Mouse (Mus musculus) embryonic facial prominence, embryonic 15.5 days (tissue): ENCODE measurements around the gene Rc3h1. TPM values are rescaled to one million over a fixed set of nuclear protein-coding genes. Genes with fewer than 3 reads are reported as not detected.

Experiments
- ATAC-seq: fragments of 200-750 bp; cut with Nextera tagmentation; 2 replicates; pipeline ENCODE4 v1.8.0; 2017; ENCODE audit warnings: low read depth, moderate TSS enrichment; ENCODE audit not compliant: insufficient number of reproducible peaks, low FRiP score, low TSS enrichment
- H3K27ac ChIP-seq: fragments of 300-500 bp; sonication (generic); replicated peaks from 2 replicates; pipeline ENCODE4 v1.5.1; 2015; ENCODE audit warnings: mild to moderate bottlenecking, inconsistent platforms
- H3K27me3 ChIP-seq: fragments of 300-500 bp; sonication (generic); 2 replicates; pipeline ENCODE4 v1.6.1; 2015; ENCODE audit warnings: inconsistent platforms
- H3K36me3 ChIP-seq: fragments of 300-500 bp; sonication (generic); 2 replicates; pipeline ENCODE4 v1.6.1; 2015; ENCODE audit warnings: mild to moderate bottlenecking, inconsistent platforms
- H3K4me1 ChIP-seq: fragments of 300-500 bp; sonication (generic); 2 replicates; pipeline ENCODE4 v1.6.1; 2015; ENCODE audit warnings: inconsistent platforms
- H3K4me2 ChIP-seq: fragments of 300-500 bp; sonication (generic); replicated peaks from 2 replicates; pipeline ENCODE4 v1.6.1; 2015; ENCODE audit warnings: mild to moderate bottlenecking, inconsistent platforms
- H3K4me3 ChIP-seq: fragments of 300-500 bp; sonication (generic); replicated peaks from 2 replicates; pipeline ENCODE4 v1.5.1; 2015; ENCODE audit warnings: mild to moderate bottlenecking, inconsistent platforms
- H3K9ac ChIP-seq: fragments of 300-500 bp; sonication (generic); 2 replicates; pipeline ENCODE4 v1.6.1; 2015; ENCODE audit warnings: inconsistent platforms
- H3K9me3 ChIP-seq: fragments of 300-500 bp; sonication (generic); replicated peaks from 2 replicates; pipeline ENCODE4 v1.6.1; 2016; ENCODE audit warnings: inconsistent platforms
- WGBS: fragments of 180-500 bp; shearing (Covaris S2); methylation state at CpG from one replicate; pipeline ENCODE4 v1.1.7; 2015; 5-methylcytosine and 5-hydroxymethylcytosine counted together
- polyA plus RNA-seq: library from polyadenylated mRNA; unstranded; fragments of >200 nt; fragmentation: Nextera tagmentation; extraction: Ambion mirVana; gene quantifications from 2 replicates; pipeline ENCODE4 v1.2.1, GENCODE M21; 2015

Rc3h1 gene
- polyA plus RNA-seq, 1 experiment from 2014 or later = 7.4 TPM

- Histone ChIP-seq H3K27me3 (no peaks in the 10 kb centered on the region), H3K9ac (no peak overlapping the region), H3K36me3 (no peaks in the 10 kb centered on the region), H3K4me3 (no peak overlapping the region), H3K27ac (no peak overlapping the region), H3K4me2 (no peak overlapping the region), H3K9me3 (no peaks in the 10 kb centered on the region), H3K4me1 (no peaks in the 10 kb centered on the region)
- no peak for ATAC-seq
- WGBS = 88% methylated on average over 15 of the region's 15 CpGs
Measured at GRCm38 (mm10) chr1:160989395-160989794, 83.2 kb downstream of the Rc3h1 start.

- no peaks in the 10 kb centered on the region for H3K36me3 ChIP-seq
- no peaks in the 10 kb centered on the region for H3K4me1 ChIP-seq
- H3K9ac ChIP-seq = no peak overlapping the region
- no peak overlapping the region for H3K4me3 ChIP-seq
- no peak for ATAC-seq
- no peak overlapping the region for H3K27ac ChIP-seq
- 79% methylated on average over 6 of the region's 6 CpGs for WGBS
- H3K4me2 ChIP-seq = no peak overlapping the region
- H3K9me3 ChIP-seq = no peaks in the 10 kb centered on the region
- no peaks in the 10 kb centered on the region for H3K27me3 ChIP-seq
Measured at GRCm38 (mm10) chr1:160993851-160994250, 87.6 kb downstream of the Rc3h1 start.

GRCm38 (mm10) chr1:161004942-161005341, 98.7 kb downstream of the Rc3h1 start:
- no peak overlapping the region for H3K9ac ChIP-seq
- no peak overlapping the region for H3K4me3 ChIP-seq
- H3K4me2 ChIP-seq = no peak overlapping the region
- H3K9me3 ChIP-seq = no peaks in the 10 kb centered on the region
- H3K27me3 ChIP-seq = no peaks in the 10 kb centered on the region
- peaks cover 7% of the 10 kb centered on the region; the same call in 1 of the 2 replicates for H3K36me3 ChIP-seq
- no peak overlapping the region for H3K27ac ChIP-seq
- peaks cover 15% of the 10 kb centered on the region; the same call in 1 of the 2 replicates for H3K4me1 ChIP-seq
- ATAC-seq = no peak
- WGBS = 81% methylated on average over 4 of the region's 4 CpGs

- no peak for ATAC-seq
- Histone ChIP-seq H3K4me2 (no peak overlapping the region), H3K36me3 (peaks cover 7% of the 10 kb centered on the region; the same call in 1 of the 2 replicates), H3K27ac (no peak overlapping the region), H3K4me1 (peaks cover 15% of the 10 kb centered on the region; the same call in 1 of the 2 replicates), H3K9me3 (no peaks in the 10 kb centered on the region), H3K9ac (no peak overlapping the region), H3K27me3 (no peaks in the 10 kb centered on the region), H3K4me3 (no peak overlapping the region)
- WGBS = 50% methylated on average over 3 of the region's 3 CpGs
Measured at GRCm38 (mm10) chr1:161005526-161005925, 99.3 kb downstream of the Rc3h1 start.

GRCm38 (mm10) chr1:161006471-161006870, 100.3 kb downstream of the Rc3h1 start:
- no peak overlapping the region for H3K4me2 ChIP-seq

GRCm38 (mm10) chr1:161008038-161008437, 101.8 kb downstream of the Rc3h1 start:
- peaks cover 21% of the 10 kb centered on the region for H3K36me3 ChIP-seq
- WGBS = 94% methylated on average over 2 of the region's 2 CpGs
- H3K9me3 ChIP-seq = no peaks in the 10 kb centered on the region
- H3K9ac ChIP-seq = no peak overlapping the region
- H3K4me2 ChIP-seq = no peak overlapping the region
- H3K4me1 ChIP-seq = peaks cover 15% of the 10 kb centered on the region; the same call in 1 of the 2 replicates
- H3K27me3 ChIP-seq = no peaks in the 10 kb centered on the region
- H3K4me3 ChIP-seq = no peak overlapping the region
- no peak overlapping the region for H3K27ac ChIP-seq
- ATAC-seq = no peak

More at GRCm38 (mm10) chr1:161006471-161006870, 100.3 kb downstream of the Rc3h1 start:
- peaks cover 15% of the 10 kb centered on the region; the same call in 1 of the 2 replicates for H3K4me1 ChIP-seq
- H3K4me3 ChIP-seq = no peak overlapping the region
- no peaks in the 10 kb centered on the region for H3K9me3 ChIP-seq
- WGBS = 84% methylated on average over 5 of the region's 5 CpGs
- no peaks in the 10 kb centered on the region for H3K27me3 ChIP-seq
- peaks cover 9% of the 10 kb centered on the region; the same call in 1 of the 2 replicates for H3K36me3 ChIP-seq
- H3K9ac ChIP-seq = no peak overlapping the region
- no peak for ATAC-seq
- H3K27ac ChIP-seq = no peak overlapping the region

- H3K27me3 ChIP-seq = no peaks in the 10 kb centered on the region
- H3K4me1 ChIP-seq = 0 out of 2 replicates have a peak, but pooled peaks cover 2% of the 10 kb centered on the region
- no peaks in the 10 kb centered on the region for H3K9me3 ChIP-seq
- H3K4me2 ChIP-seq = no peak overlapping the region
- no peak overlapping the region for H3K9ac ChIP-seq
- 44% methylated on average over 4 of the region's 4 CpGs for whole genome bisulfite sequencing
- H3K4me3 ChIP-seq = no peak overlapping the region
- H3K36me3 ChIP-seq = peaks cover 20% of the 10 kb centered on the region
- ATAC-seq = no peak
- no peak overlapping the region for H3K27ac ChIP-seq
Measured at GRCm38 (mm10) chr1:161010436-161010835, 104.2 kb downstream of the Rc3h1 start.

GRCm38 (mm10) chr1:161016378-161016777, 110.2 kb downstream of the Rc3h1 start:
- no peak for ATAC-seq
- 86% methylated on average over 2 of the region's 2 CpGs for WGBS

GRCm38 (mm10) chr1:161020051-161020450, 113.8 kb downstream of the Rc3h1 start:
- Histone ChIP-seq H3K4me2 (no peak overlapping the region), H3K36me3 (peaks cover 18% of the 10 kb centered on the region), H3K4me1 (no peaks in the 10 kb centered on the region; the same call in 1 of the 2 replicates), H3K9ac (no peak overlapping the region), H3K27me3 (no peaks in the 10 kb centered on the region), H3K9me3 (no peaks in the 10 kb centered on the region), H3K4me3 (no peak overlapping the region), H3K27ac (no peak overlapping the region)
- ATAC-seq = no peak
- WGBS = 96% methylated on average over 14 of the region's 14 CpGs

More at GRCm38 (mm10) chr1:161016378-161016777, 110.2 kb downstream of the Rc3h1 start:
- H3K36me3 ChIP-seq = peaks cover 31% of the 10 kb centered on the region
- no peaks in the 10 kb centered on the region for H3K4me1 ChIP-seq
- no peak overlapping the region for H3K4me2 ChIP-seq
- no peaks in the 10 kb centered on the region for H3K27me3 ChIP-seq
- H3K4me3 ChIP-seq = no peak overlapping the region
- H3K9me3 ChIP-seq = no peaks in the 10 kb centered on the region
- H3K9ac ChIP-seq = no peak overlapping the region
- H3K27ac ChIP-seq = no peak overlapping the region

Other genes with a start within 250 kb of the Rc3h1 start
- 20.7 and 20.9 TPM in 2 replicates for gene Rabgap1l, start 113.2 kb upstream of the Rc3h1 start, polyA plus RNA-seq
- 2.5 and 2.7 TPM in 2 replicates for gene Serpinc1, start 72.2 kb downstream of the Rc3h1 start, polyA plus RNA-seq
- gene Zbtb37, start 128.4 kb downstream of the Rc3h1 start, polyA plus RNA-seq = 7.8 and 8.1 TPM in 2 replicates
- gene Dars2, start 164.2 kb downstream of the Rc3h1 start, polyA plus RNA-seq = 24.5 and 29.5 TPM in 2 replicates
- gene Cenpl, start 164.3 kb downstream of the Rc3h1 start, polyA plus RNA-seq = 25.9 and 28.9 TPM in 2 replicates
- gene Klhl20, start 225.1 kb downstream of the Rc3h1 start, polyA plus RNA-seq = 17.2 and 18.8 TPM in 2 replicates
- gene Ankrd45, start 236.3 kb downstream of the Rc3h1 start, polyA plus RNA-seq = 2.1 and 3.8 TPM in 2 replicates